Mouse (Mus musculus) ovary, postnatal 10 days (tissue): ENCODE measurements around the gene Krt18.
"Not testable (repeated sequence)": the region's sequence is repeated elsewhere in the genome, so short reads cannot be mapped to it uniquely, and the experiment has no call there.

Experiments used
- DNase-seq: peaks from one replicate; pipeline ENCODE4 v3.0.0; 2022; ENCODE audit warnings: low spot score

Gene Krt18

DNA sequence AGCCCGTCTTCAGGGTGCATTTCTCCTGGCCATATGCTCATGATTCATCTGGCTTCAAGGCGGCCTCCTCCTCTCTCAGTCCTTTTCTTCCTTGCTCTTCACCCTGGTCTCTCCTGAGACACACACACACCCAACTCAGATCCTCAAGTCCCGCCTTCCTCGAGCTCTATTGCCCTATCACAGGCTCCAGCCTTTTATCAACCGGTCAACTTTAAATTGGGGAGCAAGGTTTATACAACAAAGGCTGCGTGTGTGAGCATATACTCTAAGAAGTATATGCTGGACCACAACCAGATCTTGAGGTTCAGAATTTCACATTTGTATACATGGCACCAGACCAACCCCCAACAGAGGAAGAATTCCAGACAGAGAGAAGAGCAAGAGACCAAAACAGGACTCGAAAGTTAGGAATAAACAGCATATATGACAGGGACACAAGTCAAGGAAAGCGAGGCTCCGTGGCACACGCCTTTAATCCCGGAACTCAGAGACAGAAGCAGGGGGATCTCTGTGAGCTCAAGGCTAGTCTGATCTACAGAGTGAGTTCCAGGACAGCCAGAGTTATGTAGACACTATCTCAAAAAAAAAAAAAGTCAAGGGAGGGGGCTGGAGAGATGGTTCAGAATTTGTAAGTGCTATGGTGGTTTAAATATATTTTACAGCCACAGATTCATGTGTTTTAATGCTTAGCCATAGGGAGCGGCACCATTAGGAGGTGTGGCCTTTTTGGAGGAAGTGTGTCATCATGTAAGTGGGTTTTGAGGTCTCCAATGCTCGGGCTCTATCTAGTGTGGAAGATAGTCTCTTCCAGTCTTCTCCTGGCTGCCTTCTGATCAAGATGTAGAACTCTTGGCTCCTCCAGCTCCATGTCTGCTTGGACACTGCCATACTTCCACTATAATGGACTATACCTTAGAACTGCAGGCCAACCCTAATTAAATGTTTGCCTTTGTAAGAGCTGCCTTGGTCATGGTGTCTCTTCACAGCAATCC lies 42.8 kb downstream of the Krt18 start:
- no peak for DNase-seq

DNA sequence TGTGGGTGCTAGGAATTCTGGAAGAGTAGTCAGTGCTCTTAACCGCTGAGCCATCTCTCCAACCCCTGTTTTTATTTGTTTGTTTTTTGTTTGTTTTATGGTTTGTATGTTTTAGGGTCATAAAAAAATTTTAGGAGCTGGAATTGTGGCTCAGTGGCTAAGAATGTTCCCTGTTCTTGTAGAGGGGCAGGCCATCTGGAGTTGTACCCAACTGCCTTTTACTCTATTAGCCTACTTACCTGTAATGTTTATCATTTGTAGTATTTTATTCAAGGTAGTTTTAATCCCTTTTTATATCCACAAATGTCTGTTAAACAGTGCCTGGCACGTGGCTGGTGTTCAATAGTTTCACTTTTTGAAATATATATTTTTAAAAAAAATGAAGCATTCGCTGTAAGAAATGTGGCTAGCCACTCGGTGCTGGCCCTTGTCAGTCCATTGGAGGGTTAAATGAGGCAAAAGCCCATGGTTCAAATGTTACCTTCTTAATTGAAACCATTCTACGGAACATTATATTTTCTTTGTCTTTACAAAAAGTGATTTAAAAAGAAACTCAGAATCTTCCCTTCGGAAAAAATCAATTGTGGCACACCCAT lies 45.1 kb downstream of the Krt18 start:
- no peak for DNase-seq

- DNase-seq: peak; percentile 98
These were observed 45.6 kb downstream of the Krt18 start, which contains the start of gene Eif4b for GRCm38 (mm10) chr15:102073559-102074069. TSS of gene Eif4b (plus strand) at chr15:102073773.

GRCm38 (mm10) chr15:102074070-102074731 lies 46.2 kb downstream of the Krt18 start:
- DNase-seq: peak; percentile 38

DNA sequence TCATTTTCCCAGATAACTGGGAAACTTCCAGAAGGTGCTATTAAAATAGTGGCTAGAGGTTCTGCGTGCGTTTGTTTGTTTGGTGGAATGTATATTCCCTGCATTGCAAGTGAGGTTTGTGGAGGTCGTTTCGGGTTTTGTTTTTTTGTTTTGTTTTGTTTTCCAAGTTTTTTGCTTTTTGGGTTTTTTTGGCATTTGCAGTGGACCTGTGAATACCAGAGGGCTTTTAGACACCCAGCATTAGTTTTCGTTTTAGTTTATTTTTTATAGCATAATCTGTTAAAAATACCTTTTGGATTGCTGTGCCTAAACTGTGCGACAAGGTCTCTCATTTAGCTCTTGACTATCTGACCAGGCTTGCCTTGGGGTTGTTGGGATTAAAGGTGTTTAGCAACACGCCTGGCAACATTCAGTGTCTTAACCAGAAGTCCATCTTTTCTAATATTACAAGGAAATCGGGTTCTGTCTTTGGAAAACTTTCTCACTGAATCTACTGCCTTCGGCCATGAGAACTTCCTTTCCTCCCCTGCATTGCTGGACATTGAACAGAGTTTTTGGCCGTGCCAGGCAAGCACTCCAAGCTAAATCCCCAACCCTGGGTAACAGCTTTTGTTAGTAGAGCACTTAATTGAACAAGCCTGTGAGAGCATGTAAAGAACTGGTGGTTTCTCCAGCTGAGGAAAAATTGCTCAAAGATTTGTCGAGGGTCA lies 47.1 kb downstream of the Krt18 start:
- DNase-seq: no peak

GRCm38 (mm10) chr15:102077111-102077677 lies 49.2 kb downstream of the Krt18 start:
- no peak for DNase-seq

- no peak for DNase-seq
These were observed 51.2 kb downstream of the Krt18 start for GRCm38 (mm10) chr15:102079221-102079620.

DNA sequence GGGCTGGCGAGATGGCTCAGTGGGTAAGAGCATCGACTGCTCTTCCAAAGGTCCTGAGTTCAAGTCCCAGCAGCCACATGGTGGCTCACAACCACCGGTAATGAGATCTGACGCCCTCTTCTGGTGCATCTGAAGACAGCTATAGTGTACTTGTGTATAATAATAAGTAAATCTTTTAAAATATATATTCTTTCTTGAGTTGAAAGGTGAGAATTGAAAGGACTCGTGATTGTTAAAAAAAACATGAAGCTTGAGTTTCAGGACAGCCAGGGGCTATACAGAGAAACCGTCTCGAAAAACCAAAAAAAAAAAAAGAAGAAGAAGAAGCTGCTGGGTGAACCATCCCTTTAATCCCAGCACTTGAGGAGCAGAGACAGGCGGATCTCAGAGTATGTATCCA lies 51.9 kb downstream of the Krt18 start:
- not testable (repeated sequence) for DNase-seq

DNA sequence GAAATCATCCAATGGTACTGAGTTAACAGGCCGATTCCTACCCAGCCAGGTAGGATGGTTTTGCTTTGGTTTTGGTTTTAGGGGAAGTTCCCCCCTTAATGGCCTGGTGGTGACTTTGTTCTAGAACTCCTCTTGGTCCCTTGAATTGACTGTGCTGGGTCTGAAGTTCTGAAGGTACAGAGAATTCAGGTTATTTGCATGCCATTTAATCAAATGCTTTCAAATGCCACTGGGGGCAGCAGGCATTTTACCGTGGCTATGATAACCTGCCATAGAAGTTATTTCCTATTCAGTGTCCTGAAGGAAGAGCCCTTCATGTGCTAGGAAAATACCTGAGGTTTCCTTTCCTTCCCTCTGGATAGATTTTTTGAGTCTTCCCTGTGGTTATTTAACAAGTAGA lies 52.4 kb downstream of the Krt18 start:
- DNase-seq: no peak
